Mouse (Mus musculus): ENCODE data around the gene Rab17. TPM values are rescaled to one million over a fixed set of nuclear protein-coding genes. Genes with fewer than 3 reads are reported as not detected.

The Rab17 gene
- total RNA-seq, 2 experiments from 2014 or later = 0.47 TPM; not detected in 1

DNA sequence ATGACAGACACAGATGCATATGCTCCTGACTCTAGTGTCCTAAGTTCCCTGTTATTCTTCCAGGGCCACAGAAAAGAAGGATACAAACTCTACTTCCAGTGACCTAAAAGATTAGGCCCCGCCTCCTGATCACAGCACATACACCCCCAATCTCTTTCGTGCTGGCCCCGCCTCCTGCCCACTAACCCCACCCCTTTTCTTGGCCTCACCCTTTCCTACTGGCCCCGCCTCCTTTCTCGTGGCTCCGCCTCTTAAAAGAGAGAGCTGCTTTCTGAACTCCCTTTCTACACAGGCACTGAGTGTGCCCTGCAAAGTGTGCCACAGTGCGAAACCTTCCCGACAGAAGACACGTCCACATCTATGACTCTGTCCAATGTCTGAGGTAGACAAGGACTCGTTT is 24.3 kb downstream of the Rab17 start:
- peak; percentile 43; the same call in 1 of the 2 replicates for ATAC-seq (replicated peaks; ENCODE audit: low FRiP score, low TSS enrichment, poor library complexity, severe bottlenecking)

DNA sequence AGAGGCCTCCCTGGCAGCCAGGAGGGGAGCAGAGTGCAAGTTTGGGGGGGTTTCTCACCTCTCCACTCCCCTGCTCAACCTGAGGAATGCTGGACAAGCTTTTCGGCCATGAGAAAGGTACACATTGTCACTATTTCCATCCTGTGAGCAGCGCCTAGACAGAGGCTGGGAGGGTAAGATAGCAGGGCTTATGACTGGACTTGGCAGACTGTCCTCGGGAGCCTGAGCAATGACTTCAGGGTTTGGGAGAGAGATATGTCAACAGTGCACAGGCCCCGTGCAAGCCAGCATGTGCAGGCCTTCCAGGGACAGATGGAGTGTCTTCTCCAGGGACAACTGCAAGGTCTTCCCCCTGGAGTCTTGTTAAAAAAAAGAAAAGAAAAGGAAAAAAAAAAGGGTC is 29.5 kb downstream of the Rab17 start:
- no peak for ATAC-seq (replicated peaks; ENCODE audit: low FRiP score, low TSS enrichment, poor library complexity, severe bottlenecking)

DNA sequence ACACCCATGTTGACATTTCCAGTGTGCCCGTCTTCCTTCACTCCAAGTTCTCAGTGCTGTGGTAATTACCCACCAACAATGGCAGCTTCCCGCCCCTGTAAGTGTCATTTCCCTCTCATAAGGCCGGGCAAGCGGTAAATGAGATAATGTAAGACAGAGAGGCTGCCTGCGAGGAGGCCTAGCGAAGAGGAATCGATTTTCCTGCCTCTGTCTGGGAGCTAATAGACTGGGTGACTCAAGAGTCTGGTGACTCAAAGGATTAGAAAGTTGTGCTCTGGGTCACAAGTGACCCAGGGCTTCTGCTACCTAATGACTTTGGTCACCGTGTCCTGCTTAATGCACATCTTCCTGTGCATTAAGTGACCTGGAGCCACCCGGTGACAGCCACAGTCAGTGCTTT is 32.5 kb downstream of the Rab17 start:
- no peak for ATAC-seq (replicated peaks; ENCODE audit: low FRiP score, low TSS enrichment, poor library complexity, severe bottlenecking)

DNA sequence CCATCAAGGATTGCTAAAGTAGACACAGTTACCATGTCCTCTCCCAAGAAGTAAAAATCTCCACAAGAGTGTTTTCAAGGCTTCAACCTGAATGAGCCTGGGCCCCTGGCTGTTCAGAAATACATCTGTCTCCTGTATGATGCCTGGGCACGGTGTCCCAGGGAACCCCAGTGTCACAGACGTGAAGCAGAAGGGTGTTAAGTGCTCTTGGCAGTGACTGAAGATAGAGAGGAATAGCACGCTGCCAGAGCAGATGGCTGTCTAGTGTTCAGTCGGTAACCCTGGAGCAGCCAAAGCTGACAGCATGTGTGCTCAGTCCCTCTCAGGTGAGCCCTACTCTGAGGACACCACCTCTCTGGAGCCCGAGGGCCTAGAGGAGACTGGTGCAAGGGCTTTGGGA is 36.5 kb downstream of the Rab17 start:
- ATAC-seq (replicated peaks; ENCODE audit: low FRiP score, low TSS enrichment, poor library complexity, severe bottlenecking) = no peak

DNA sequence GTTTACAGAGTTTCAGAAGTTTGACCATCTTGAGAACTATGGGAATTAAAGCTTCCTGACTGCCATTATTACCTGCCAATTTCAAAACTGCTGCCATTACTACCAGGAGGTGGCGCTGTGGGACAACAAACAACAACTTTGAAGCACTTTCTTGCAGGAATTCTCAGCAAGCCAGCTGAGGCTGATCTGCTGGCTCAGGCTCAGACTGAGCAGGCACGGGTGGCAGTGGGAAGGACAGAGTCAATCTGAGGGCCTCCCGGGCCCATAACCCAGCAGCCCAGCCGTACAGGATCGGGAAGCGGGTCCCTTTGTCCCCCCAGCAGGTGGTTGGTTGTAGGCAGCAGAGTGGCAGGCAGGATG is 40.9 kb downstream of the Rab17 start:
- peak; percentile 60 for ATAC-seq (replicated peaks; ENCODE audit: low FRiP score, low TSS enrichment, poor library complexity, severe bottlenecking)

DNA sequence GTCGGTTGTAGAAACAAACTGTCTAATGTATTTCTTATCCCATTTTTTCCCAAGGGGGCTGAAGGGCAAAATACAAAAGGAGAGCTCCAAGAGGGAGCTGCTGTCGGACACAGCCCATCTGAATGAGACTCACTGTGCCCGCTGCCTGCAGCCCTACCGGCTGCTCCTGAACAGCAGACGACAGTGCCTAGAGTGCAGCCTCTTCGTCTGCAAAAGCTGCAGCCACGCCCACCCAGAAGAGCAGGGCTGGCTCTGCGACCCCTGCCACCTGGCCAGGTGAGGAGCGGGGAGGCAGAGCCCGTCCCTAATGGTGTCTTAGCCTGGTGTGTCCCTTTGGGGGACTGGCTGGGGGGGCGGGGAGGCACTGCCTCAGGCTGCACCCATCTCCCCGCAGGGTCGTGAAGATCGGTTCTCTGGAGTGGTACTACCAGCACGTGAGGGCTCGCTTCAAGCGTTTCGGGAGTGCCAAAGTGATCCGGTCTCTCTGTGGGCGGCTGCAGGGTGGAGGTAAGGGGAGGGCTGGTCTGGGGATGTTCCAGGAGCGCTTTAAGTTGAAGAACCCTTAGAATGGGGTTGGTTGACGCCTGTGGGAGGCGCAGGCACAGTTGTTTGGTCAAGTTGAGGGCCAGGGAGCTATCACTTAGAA is 41.4 kb downstream of the Rab17 start:
- ATAC-seq (replicated peaks; ENCODE audit: low FRiP score, low TSS enrichment, poor library complexity, severe bottlenecking) = peak; percentile 48

DNA sequence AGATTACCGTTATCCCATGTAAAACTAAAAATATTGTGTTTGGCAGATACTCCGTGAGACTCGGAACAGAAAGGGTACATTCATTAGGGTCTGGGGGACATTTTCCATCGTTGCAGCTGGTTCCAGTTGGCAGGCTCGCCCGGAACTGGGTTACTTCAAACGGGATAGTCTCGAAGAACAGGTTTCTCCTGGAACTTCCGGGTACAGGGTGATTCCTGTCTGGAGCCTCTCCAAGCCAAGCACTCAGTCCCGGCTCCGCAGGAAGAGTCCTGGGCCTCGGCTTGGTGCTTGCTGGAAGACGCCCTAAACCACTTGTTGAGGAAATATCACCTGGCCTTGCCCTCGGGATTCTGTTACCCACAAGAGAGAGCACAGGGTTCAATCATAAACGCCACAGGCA is 42.2 kb downstream of the Rab17 start:
- no peak for ATAC-seq (replicated peaks; ENCODE audit: low FRiP score, low TSS enrichment, poor library complexity, severe bottlenecking)

DNA sequence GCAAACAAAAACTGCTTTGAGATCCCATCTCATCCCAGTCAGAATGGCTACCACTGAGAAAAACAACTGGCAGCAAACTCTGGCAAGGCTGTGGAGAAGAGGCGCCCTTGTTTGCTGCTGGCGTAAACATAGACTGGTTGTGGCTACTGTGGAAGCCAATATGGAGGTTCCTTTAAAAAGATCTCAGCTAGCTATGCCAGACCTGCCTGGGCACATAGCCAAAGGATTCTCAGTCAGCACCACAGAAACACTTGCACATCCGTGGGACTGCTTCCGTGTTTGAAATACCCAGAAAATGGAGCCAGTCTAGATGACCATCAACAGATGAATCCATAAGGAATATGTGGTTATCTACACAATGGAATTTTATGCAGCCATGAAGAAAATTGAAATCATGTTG is 43.4 kb downstream of the Rab17 start:
- ATAC-seq (replicated peaks; ENCODE audit: low FRiP score, low TSS enrichment, poor library complexity, severe bottlenecking) = no peak

DNA sequence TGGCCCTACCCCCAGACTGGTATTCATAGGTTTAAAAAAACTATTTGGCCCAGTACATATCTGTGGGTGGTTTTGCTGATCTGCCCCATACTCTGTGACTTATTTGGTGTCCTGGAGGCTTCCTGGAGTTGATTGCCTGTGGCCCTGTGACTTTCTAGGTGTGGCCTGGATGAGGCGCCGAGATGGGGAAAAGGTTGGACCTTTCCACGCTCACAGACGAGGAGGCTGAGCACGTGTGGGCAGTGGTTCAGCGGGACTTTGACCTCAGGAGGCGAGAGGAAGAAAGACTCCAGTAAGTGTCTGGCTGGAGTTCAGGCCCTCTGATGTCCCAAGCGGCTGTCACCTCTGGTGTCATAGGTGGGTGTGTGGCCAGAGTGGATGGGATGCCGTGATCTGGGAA is 47.8 kb downstream of the Rab17 start:
- ATAC-seq (replicated peaks; ENCODE audit: low FRiP score, low TSS enrichment, poor library complexity, severe bottlenecking) = no peak

DNA sequence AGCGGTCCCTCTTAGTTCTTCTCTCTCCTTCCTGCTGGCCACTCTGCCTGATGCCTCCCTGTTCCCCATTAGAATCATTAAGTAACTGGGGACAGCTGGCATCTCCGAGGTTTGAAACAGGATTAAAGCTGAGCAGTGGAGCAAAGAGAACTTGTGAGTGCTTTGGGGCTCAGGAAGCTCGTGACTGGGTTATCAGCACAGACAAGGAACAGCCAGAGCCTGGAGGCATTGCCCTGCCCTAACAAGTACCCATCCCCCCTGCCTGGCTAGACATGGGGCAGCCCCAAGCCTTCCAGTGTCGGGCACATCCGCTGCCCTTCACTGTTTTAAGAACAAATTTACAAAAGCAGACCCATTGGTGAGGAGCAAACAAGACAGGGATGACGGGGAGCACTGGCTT is 52.0 kb downstream of the Rab17 start:
- peak; percentile 54; the same call in 1 of the 2 replicates for ATAC-seq (replicated peaks; ENCODE audit: low FRiP score, low TSS enrichment, poor library complexity, severe bottlenecking)

DNA sequence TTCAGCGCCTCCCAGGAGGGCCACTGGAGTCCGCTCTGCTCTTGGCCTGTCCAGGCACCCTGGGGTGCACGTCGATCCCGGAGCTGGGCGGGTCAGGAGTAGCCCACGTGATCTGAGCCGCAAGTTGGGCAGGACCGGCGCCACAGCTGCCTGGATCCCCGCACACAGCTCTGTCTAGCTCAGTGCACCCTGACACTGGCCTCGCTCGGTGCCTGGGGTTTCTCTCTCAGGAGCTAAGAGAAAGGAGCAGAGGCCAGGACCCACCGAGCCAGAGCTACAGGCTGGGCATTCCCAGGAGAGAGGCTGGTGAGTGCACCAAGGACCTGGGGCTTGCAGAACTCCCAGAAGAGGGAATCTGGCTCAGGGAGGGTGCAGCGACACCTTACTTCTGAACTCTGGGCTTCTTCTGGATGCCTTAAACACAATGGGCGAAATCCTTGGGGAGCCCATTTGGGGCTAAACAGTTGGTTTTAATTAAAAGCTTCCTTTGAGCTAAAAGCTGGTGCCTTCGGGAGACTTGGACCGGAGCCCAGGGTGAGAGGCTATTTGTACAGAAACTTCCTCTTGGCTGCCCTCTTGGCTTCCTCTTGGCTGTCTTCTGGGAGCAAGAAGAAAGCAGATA is 54.4 kb downstream of the Rab17 start, which contains the start of gene Mlph:
Mlph (plus strand) TSS at position 138 of the 622 bp plus-strand sequence.
- ATAC-seq (replicated peaks; ENCODE audit: low FRiP score, low TSS enrichment, poor library complexity, severe bottlenecking) = peak; percentile 64; the same call in 1 of the 2 replicates

DNA sequence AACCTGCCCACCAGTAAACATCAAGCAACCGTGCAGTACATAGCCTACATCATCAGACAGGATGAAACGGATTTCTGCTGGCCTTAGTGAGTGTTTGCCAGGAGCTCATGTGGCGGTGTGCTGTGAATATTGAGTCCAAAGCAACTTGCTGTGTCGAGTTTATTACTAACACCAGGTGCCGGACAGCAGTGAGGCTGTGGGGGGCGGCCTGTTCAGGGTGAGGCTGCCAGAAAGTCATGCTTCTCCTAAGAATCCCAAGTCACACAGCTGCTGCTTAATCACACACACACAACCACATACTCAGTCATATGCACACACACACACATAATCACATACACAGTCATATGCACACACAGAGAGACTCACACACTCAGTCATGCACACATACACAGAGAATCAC is 56.2 kb downstream of the Rab17 start:
- ATAC-seq (replicated peaks; ENCODE audit: low FRiP score, low TSS enrichment, poor library complexity, severe bottlenecking) = no peak

DNA sequence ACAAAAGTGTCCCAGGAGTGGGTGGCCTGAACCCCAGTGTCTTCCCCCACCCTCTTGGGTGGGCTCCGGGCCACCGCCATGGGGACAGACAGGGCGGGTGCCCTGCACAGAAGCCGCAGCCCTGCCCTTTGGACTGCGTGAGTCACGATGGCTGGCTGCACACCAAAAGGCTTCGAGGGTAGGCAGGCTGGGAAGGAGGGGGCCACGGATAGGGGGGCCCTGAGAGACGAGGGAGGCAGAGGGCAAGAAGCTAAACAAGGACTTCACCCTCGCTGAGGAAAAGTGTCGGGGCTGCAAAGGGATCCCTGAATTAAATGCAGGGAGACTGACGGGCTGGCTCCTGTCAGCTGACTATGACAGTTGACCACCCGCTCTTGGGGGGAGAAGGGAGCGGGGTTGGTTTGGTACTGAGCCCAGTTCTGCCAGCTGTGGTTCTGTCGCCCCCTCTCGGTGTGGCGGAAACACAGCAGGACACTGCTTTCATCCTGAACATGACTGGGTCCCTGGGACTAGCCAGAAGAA is 59.8 kb downstream of the Rab17 start:
- no peak for ATAC-seq (replicated peaks; ENCODE audit: low FRiP score, low TSS enrichment, poor library complexity, severe bottlenecking)

DNA sequence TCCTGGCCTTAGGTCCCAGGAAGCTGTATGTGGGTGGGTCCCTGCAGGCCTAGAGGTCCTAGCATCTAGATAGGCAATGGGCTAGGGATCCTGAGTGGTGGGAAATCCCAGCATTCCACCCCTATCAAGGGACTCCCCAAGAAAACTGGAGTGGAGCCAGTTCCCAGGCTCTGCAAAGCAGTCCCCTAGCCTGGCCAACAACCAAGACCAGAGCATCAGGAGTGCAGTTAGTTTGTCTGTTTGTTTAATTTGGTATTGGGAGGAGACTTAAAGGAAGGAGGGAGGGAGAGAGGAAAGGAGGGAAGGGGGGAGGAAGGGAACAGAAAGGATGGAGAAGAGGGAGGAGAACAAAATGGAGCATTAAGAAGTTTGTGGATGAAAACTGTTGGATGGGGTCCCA is 60.3 kb downstream of the Rab17 start:
- ATAC-seq (replicated peaks; ENCODE audit: low FRiP score, low TSS enrichment, poor library complexity, severe bottlenecking) = no peak

Other genes starting within 250 kb of the Rab17 start
- gene Col6a3, start 125.7 kb downstream of the Rab17 start, total RNA-seq (2014; fragmentation: Nextera tagmentation) = not detected in 2 replicates
- not detected in 2 replicates for gene Col6a3, start 125.7 kb downstream of the Rab17 start, total RNA-seq (2017)
- gene Mlph, start 54.6 kb downstream of the Rab17 start, total RNA-seq (2014; fragmentation: Nextera tagmentation) = not detected in 2 replicates
- 0.11 TPM in 1 of 2 replicates, not detected in the other for gene Mlph, start 54.6 kb downstream of the Rab17 start, total RNA-seq (2017)
- not detected in 2 replicates for gene Prlh, start 16.6 kb downstream of the Rab17 start, total RNA-seq (2014; fragmentation: Nextera tagmentation)
- gene Prlh, start 16.6 kb downstream of the Rab17 start, total RNA-seq (2017) = not detected in 2 replicates
- gene Lrrfip1, start 29.1 kb upstream of the Rab17 start, total RNA-seq (2014; fragmentation: Nextera tagmentation) = 29.4 and 35.8 TPM in 2 replicates
- 42.4 and 70.7 TPM in 2 replicates for gene Lrrfip1, start 29.1 kb upstream of the Rab17 start, total RNA-seq (2017)
- 3.8 and 9.0 TPM in 2 replicates for gene Rbm44, start 175.4 kb upstream of the Rab17 start, total RNA-seq (2014; fragmentation: Nextera tagmentation)
- gene Rbm44, start 175.4 kb upstream of the Rab17 start, total RNA-seq (2017) = 5.6 and 11.7 TPM in 2 replicates
- 18.7 and 24.7 TPM in 2 replicates for gene Ramp1, start 210.2 kb upstream of the Rab17 start, total RNA-seq (2014; fragmentation: Nextera tagmentation)
- gene Ramp1, start 210.2 kb upstream of the Rab17 start, total RNA-seq (2017) = 28.4 and 48.3 TPM in 2 replicates